Mouse (Mus musculus): ENCODE measurements around the gene Hnrnph3.

Gene Hnrnph3

DNA sequence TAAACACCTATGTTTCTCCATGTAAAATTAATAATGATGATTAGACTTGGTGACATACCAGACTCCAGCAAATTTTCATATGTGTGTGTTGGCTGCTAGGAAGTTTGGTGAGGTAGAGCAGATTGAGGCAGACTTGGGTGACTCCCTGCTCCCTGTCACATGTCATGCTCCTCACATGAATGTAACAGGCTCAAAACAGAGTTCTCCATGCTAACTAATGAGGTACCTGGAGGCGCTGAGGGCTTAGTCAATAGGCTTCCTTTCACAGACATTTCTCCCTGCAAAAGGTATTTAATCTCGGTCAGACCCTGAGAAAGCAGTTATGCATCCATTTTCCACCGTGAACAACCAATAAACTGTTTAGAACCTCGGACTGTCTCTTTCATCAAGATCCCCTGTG lies 4.4 kb upstream of the Hnrnph3 start:
- DNase-seq, result no peak

DNA sequence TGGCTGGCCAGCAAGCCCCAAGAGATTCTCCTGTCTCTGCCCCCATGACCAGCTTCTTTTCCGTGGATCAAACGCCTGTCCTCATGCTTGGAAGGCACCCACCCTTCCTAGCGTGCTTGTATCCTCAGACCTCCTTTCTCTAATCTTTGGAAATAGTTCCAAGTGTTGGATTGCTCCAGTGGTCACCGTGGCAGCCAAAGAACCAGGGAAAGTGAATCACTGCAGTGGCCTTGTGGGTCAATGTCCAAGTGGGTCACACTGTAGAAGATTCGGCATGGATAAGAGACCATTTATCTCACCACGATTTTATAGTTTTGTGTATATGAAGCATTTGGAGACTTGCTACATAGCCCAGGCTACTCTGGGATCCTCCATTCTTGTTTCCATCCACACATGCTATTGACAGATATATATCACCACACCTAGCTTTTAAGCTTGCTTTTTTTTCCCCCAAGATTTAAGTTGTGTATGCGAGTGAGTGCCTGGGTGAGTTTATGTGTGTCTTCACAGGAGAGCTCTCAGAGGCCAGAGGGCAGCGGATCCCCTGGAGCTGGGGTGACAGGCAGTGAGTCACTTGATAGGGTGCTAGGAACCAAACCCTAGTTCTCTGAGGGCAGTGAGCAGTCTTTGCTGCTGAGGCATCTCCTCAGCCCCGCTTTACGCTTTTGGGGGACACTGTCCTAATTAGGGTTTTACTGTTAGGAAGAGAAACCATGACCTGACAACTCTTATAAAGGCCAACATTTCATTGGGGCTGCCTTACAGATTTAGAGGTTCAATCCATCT lies 3.6 kb upstream of the Hnrnph3 start:
- no peak for DNase-seq

DNA sequence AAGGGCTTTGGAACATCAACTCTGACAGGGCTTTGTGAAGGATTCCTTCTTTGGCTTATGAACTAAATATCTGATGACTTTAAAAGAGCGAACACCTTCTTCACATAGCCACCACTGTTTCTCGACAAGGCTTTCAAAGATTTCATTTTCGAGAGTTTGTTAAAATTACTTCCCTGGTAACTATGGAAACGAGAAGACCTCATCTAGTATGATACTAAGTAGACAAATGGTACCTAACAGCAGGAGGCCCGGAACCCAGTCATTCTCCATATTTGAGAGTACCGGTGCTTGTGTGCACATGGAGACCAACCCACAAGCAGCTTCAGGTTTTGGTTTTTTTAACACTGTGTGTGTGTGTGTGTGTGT lies 2.8 kb upstream of the Hnrnph3 start:
- DNase-seq, result no peak

DNA sequence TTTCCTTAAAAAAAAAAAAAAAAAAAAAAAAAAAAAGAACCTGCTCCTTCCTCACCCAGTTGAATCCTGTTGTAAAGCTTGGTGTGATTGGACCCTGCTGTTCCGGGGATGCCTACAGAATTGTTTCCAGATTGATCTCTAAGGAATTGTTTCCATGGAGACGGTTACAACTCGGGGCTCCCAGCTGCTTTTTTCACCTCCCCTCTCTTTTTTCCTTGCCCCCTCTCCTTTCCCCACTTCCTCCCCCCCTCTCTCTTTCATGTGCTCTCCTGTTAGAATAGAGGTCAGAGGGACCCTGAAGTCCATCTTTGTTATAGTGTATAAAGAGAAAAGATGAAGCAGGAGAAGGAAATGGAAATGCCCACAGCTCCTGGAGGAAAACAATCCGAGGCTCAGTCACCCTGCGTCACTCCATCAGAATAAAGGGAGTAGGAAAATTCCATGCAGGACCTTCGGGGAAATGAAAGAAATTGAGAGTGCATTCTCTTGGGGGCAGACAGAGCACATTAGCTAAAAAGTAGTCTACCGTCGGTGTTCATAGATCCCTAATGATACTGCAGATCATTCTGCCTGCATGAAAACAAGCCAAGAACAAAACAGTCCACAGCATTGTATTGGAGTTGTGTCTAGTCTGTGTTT lies 2.3 kb upstream of the Hnrnph3 start:
- no peak for DNase-seq

DNA sequence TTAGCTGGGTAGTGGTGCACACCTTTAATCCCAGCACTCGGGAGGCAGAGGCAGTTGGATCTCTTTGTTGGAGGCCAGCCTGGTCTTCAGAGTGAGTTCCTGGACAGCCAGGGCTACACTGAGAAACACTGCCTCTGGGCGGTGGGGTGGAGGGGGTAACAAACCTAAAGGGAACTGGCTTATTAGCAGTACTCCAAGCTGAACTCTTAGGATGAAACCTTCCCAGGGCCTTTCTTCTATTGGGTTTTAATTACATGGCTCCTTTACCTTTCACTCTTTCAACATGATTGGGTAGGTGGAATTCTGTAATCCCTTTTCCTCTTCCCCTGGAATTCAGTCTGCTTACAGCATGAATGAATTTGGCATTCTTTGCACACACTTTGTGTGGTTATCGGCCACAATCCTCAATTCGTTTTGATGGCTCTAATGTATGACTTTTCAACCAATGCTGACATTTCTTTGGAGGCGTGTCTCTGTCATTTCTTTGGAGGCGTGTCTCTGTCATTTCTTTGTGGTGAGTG lies 1.5 kb upstream of the Hnrnph3 start:
- no peak for DNase-seq

DNA sequence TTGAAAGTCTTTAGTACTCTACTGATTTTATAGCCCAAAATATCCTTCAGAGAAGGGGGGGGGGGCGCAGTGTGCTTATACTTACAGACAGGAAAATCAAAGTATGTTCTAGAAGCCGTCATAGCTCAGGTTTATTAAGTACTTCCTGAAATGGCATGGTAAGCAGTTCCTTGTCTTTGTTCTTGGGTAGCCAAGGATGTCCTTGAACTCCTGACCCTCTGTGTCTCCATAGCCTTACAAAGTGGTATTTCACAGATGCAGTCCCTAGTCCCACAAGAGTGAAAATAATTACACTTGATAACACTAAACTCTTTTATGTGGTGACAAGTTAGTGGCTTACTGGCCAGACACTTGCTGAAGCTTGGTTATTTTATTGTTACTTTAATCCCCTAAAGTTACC lies 999 bp upstream of the Hnrnph3 start:
- no peak for DNase-seq

DNA sequence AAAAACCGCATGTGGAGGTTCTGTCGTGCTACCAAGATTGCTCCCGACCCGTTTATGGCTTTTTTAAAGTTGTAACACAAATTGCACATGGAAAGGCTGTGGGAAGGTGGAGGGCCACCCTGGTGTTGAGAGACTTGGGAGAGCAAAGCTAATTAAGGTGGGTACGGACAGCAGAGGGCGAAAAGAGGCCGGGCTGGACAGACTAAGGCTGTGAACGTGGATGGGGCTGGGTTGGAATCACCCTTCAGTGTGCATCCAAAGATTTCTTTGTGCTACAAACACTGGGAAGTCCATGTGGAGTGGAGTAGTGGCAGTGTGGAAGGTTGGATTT lies 528 bp upstream of the Hnrnph3 start:
- DNase-seq, result peak; percentile 39

DNA sequence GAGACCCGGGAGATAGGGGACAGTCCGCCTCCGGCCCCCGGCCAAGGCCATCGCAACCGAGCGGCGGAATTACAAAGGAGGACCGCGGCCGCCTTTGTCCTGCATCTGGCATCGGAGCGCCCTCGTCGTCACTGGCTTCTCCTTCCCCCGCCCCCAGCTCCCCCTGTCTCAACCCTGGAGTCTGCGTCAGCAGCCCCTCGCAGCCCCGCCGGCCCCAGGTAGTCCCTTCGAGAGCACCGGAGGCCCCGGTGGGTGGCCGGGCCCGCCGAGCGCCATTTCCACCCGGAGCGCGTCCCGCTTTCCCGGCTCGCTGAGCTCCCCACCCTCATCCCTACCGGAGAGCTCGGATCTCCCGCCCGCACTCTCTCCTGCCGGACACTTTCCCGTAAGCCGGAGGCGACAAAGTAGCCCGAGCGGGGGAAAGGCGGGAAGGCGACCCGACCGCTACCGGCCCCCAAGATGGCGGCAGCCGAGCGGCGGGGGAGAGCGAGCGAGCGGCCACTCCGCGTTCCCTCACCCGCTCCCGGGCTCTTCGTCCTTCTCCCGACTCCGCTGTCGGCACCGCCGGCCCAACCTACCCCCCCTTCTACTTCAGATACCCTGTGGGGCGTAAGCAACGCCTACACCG lies 782 bp downstream of the Hnrnph3 start:
- DNase-seq, result peak; percentile 82

DNA sequence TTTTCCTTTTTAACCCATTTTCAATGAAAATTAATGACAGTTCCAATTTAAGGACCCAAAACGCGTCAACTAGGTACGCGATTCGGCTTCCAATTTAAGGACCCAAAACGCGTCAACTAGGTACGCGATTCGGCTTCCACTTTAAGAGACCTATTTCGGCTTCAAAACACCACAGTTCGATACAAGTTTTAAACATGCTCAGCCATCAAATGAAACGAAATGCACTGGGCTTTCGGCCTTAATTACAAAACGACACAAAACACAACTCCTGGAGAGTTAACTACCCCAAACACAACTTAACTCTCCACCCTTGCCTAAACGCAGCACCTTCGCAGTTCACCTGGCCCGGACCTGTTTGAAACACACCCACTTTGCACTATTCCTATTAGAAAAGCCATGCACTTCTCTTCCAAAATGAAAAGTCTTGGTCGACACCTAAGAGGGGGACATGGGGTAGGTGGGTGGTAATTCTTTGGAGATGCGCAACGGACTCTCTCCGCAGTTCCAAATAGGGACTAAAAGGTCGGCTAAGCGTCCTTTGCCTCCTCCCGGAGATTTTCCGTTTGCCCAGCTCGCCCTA lies 1.4 kb downstream of the Hnrnph3 start:
- DNase-seq, result peak; percentile 36

DNA sequence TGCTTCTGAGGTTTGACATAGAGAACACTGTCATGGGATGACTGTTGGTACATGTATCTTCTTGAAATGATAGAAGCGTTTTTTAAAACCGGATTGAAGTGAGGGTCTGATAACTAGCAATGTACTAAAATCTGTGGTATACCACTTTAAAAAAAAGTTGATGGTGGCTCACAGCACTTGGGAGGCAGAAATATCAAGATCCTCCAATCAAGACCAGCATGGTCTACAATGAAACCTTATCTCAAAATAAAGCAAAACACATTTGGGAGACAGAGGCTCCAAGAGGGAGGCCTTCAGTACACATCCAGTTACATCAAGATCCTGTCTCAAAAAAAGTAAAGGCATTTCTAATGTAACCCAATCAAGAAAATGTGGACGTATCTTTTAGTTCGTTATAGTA lies 2.3 kb downstream of the Hnrnph3 start:
- DNase-seq, result no peak

DNA sequence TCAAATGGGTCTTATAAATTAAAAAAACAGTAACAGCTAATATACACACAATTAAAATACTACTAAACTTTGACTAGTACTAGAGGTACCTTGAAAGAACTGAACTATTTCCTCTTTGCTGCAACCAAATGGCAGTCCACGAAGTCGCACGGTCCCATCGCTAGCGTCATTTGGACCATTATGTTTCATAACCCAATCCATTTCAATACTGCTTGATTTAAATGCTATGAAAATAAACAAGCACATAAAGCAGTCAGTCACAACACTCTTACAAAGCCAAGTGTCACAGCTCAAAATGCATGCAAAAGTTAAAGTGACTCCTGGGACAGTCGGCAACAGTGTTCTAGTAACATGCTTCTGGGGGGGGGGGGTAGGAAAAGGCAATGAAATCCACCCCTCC lies 4.7 kb downstream of the Hnrnph3 start:
- DNase-seq, result no peak

DNA sequence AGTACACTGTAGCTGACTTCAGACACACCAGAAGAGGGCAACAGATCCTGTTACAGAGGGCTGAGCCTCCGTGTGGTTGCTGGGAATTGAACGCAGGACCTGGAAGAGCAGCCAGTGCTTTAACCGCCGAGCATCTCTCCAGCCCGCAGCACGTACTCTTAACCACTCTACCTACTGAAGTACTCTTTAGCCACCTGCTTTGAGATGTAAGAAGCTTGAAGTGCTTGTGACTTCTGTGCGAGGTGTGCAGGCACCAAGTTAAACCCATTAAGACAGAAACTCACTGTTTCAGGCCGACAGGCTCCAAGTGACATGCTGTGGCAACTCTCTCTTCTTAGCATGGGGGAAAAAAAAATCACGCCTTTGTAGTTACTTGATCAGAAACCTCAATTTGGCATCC lies 9.8 kb downstream of the Hnrnph3 start:
- DNase-seq, result no peak

DNA sequence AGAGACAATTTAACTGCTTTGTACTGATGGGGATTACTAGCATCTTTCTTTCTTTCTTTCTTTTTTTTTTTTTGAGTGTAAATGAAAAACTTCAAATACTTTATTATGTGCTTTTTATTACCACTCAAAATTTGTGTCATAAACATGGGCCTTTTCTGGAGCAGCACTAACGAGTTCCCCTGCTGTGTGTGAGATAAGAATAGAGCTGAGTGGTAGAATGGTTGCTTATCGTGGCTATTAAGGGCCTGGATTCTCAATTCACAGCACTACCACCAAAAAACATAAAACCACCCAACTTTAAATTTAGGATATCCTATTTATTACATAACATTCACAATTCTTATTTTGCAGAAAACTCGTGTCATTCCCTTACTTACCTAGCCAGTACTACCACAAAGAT lies 10.5 kb downstream of the Hnrnph3 start:
- no peak for DNase-seq

DNA sequence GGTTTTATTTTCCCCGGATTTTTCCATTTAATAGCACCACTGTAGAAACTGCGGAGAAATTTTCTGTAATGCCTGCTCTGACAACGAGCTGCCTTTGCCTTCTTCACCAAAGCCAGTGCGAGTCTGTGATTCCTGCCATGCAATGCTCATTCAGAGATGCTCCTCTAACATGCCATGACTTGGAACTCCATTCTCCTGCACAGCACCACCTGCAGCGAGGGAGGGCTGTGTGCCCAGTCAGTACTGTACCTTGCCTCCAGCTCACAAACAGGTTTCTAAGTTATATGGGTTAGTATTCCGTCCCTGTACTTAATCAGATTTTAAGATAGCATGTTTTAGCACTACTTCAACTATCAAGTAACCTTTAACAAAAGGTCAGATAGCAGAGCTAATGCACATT lies 12.5 kb downstream of the Hnrnph3 start:
- DNase-seq, result no peak

DNA sequence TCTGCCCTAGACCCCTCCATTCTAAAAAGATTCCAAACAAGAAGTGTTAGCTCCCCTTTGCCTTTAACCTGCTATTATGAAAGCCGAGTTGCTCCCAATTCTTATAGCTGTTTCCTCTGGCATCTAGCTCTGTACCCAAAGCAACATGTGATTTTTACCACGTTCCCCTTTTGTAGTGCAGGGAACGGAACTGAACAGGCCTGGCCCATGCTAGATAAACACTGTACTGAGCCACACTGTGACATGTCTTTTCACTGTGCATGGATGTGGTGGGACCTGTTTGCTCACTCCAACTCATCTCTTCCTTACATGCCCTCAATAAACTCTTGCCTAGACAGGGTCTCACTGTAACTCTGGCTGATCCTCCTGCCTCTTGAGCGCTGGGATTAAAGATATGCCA lies 13.7 kb downstream of the Hnrnph3 start:
- no peak for DNase-seq

DNA sequence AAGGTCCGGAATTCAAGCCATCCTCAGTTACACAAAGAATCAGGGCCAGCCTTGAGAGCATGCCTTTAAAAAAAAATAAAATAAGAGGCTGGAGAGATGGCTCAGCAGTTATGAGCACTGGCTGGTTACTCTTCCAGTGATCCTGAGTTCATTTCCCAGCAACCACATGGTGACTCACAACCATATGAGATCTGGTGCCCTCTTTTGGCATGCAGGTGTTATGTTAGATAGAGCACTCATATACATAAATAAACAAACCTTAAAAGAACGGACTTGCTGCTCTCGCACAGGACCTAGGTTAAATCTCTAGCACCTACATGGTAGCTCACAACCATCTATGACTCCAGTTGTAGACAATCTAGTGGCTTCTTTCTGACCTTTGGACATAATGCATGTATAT lies 15.8 kb downstream of the Hnrnph3 start:
- DNase-seq, result no peak

DNA sequence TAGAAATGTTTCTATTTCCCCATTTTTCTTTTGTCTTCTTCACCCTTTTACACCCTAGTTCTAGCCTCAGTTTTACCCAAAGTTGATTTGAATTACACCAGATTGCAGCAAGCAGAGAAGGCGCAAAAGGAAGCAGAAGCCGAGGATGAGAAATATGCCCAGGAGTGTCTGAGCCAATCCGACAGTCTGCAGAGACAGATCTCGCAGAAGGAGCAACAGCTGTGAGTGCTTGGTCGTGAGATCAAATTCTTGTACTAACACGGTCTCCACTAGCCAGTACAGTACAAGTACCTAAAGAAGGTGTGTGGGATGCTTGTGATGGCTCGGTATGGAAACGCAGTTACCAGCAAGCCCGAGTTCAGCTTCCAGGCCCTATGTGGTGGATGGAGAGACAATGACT lies 19.5 kb downstream of the Hnrnph3 start:
- no peak for DNase-seq

DNA sequence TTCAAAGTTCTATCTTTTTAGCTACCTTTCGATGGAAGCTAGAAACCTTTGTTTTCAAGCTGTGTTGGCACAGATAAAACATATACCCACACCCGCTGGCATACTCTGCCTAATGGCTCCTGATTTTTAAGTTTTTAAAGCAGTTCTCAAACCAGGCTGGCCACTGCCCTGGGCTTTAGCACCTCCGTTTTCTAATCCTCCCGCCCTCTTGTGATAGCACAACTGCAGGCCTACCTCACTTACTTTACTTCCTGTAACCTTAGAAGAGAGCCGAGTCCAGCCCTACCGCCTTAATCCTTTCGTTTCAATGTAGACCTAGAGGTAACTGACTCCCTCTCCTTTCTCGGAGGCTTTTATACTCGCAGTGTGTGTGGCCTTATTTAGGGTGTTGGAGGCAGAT lies 20.8 kb downstream of the Hnrnph3 start:
- DNase-seq, result no peak

DNA sequence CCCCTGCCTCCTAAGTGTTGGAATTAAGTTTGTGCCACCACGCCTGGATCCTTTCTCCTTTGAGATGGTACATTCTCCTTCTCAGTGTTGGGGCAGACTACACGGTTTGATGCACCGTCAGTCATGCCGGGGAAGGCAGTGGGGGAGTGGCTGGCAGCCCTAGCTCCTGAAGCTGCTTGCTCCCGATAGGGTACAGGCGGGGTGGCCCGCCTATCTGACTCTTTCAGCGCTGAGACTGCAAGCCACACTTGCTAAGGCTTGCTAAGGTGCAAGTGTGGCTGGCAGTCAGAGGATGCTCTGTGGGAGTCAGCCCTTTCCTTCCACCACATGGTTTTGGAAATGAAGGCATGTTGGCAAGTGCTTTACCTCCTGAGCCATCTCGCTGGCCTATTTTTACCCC lies 23.4 kb downstream of the Hnrnph3 start:
- DNase-seq, result no peak

DNA sequence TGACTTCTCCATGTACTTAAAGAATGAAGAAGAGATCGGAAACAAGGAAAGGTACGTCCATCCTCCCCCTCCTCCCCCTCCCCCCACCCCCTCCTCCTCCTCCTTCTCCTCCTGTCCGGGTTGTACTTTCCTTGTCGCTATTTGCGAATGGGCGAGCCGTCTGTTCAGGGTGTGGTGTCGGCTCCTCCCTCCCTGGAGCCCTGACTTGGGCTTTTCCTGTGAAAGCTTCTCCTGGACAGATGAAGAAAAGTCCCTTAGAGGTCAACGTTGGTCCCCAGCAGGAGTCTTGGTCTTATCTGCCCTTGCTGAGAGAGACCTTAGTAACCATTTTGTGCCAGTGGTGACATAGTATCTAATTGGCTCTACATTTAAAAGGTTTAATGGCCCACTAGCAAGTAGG lies 30.0 kb downstream of the Hnrnph3 start:
- no peak for DNase-seq

DNA sequence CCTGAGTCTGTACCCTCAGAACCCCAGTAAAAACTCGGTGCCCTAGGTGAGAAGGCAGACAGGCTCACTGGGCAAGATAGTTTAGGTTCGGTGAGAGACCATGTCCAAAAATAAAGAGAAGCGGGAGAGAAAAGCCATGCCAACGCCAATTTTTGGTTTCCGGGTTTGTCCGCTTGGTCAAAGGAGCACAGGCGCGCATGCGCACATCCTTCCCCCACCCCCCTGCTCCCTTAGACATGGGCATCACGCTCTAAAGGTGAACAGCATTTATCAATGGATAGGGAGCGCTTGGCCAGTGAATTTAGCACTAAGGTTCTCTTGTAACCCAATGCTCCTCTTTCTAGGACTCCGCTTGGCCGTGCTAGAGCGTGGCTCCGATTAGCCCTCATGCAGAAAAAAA lies 33.4 kb downstream of the Hnrnph3 start:
- DNase-seq, result no peak

DNA sequence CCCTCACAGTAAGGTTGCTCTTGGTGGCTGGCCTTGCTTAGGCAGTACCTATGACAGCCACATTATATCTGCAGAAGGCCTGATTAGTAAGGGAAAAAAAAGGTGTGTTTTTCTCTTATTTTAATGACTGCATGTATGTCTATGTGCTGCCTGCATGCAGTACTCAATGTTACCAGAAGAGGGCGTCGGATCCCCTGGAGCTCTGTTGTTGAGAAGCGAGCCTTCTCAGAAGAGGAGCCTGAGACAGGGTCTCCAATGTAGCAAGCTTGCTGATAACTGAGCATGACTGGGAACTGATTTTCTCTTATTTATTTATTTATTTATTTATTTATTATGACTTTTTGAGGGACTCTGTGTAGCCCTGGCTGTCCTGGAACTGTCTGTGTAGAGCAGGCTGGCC lies 36.7 kb downstream of the Hnrnph3 start:
- DNase-seq, result peak; percentile 71

DNA sequence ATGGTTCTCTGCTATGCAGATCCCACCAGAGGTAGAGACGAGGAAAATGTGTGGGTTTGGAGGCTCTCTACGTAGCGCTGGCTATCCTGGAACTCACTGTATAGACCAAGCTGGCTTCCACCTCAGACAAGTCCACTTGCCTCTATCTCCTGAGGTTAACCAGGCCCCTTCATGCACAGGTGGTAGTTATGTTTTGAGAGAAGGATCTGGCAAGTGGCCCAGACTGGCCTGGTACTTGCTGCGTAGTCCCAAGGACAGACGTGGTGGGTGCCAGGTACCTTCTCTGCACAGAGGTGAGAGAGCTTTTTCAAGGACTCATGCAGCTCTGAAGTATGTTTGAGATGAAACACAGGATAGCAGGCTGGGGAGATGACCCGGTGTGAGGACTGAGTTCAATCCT lies 39.5 kb downstream of the Hnrnph3 start:
- DNase-seq, result no peak

DNA sequence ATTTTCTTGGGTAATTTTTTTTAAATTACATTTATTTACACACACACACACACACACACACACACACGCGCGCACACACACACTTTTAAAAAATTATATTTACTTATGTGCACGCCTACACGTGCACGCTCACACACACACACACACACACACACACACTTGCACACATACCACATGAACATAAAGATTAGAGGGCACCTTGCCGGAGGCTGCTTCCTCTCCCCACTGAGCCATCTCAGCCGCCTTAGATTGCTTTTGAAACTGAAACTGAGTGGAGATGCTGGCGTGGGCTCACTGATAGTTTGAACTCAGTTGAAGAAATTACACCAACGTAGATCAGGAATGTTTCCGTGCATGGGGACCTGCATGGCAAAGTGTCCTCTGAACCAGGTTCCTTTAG lies 39.9 kb downstream of the Hnrnph3 start:
- DNase-seq, result peak; percentile 45
